Mouse (Mus musculus) MEL (cell line): ENCODE measurements at regions not wholly inside any gene's neighbourhood (a gene's known extent, or its start where the extent isn't known, plus 50 kb on each side); places are given as distances from the start of the nearest gene placed in this dataset.

Source experiments
- CTCF ChIP-seq, 3 experiments: IDR thresholded peaks in 2 of 3; conservative IDR thresholded peaks in 1 of 3; 2 replicates each; pipeline ENCODE4 v1.5.1; 2011 to 2012; ENCODE audit warnings: low read length in 3 of 3, low read depth in 2 of 3, mild to moderate bottlenecking in 2 of 3, improper control_type of control experiment in 1 of 3, inconsistent platforms in 1 of 3, mixed read lengths in 1 of 3, moderate library complexity in 1 of 3; ENCODE audit not compliant: control insufficient read depth in 1 of 3, insufficient read depth in 1 of 3, poor library complexity in 1 of 3, severe bottlenecking in 1 of 3
- EP300 ChIP-seq, 2 experiments: IDR thresholded peaks; 2 replicates each; pipeline ENCODE4 v1.6.1; 2011; ENCODE audit warnings: improper control_type of control experiment in 2 of 2, low read length in 2 of 2, low read depth in 1 of 2, mild to moderate bottlenecking in 1 of 2
- GATA1 ChIP-seq: IDR thresholded peaks from 2 replicates; pipeline ENCODE4 v1.6.1; 2011; ENCODE audit warnings: low read depth, low read length, improper control_type of control experiment
- MAZ ChIP-seq: IDR thresholded peaks from 2 replicates; pipeline ENCODE4 v1.6.1; 2012; ENCODE audit warnings: low read depth, mild to moderate bottlenecking, inconsistent platforms, low read length, improper control_type of control experiment
- NELFE ChIP-seq: IDR thresholded peaks from 2 replicates; pipeline ENCODE4 v1.6.1; 2011; ENCODE audit warnings: low read depth, low read length, improper control_type of control experiment
- POLR2A ChIP-seq, 2 experiments: IDR thresholded peaks; 2 replicates each; pipeline ENCODE4 v1.6.1; 2011 to 2012; ENCODE audit warnings: low read length in 2 of 2, mild to moderate bottlenecking in 2 of 2, control low read depth in 1 of 2, improper control_type of control experiment in 1 of 2, low read depth in 1 of 2, moderate library complexity in 1 of 2; ENCODE audit not compliant: control insufficient read depth in 1 of 2, insufficient read depth in 1 of 2, poor library complexity in 1 of 2
- SIN3A ChIP-seq: IDR thresholded peaks from 2 replicates; pipeline ENCODE4 v1.6.1; 2012; ENCODE audit warnings: low read length, improper control_type of control experiment, inconsistent platforms
- USF1 ChIP-seq: IDR thresholded peaks from 2 replicates; pipeline ENCODE4 v1.6.1; 2014; ENCODE audit warnings: low read depth, mild to moderate bottlenecking, inconsistent platforms, low read length, improper control_type of control experiment, moderate library complexity

GRCm38 (mm10) chr6:55565260-55566209 is 113.8 kb downstream of the Adcyap1r1 start:
- TF ChIP-seq MAZ (no peak), GATA1 (no peak), CTCF (IDR thresholded peaks at IDR 0.05 in 2 of 3, conservative IDR thresholded peaks at IDR 0.05 in 1 of 3; ENCODE audit: control insufficient read depth in 1 of 3, insufficient read depth in 1 of 3, low read depth in 2 of 3, low read length in 3 of 3, poor library complexity in 1 of 3, severe bottlenecking in 1 of 3) (no peak), NELFE (no peak), EP300 (IDR thresholded peaks at IDR 0.05; ENCODE audit: low read depth in 1 of 2, low read length in 2 of 2) (no peak), POLR2A (IDR thresholded peaks at IDR 0.05; ENCODE audit: control insufficient read depth in 1 of 2, insufficient read depth in 1 of 2, low read depth in 1 of 2, low read length in 2 of 2, poor library complexity in 1 of 2) (no peak), USF1 (no peak), SIN3A (no peak)
